15 mouse cellular contexts compared by ENCODE assay signal in the genomic region with DNA sequence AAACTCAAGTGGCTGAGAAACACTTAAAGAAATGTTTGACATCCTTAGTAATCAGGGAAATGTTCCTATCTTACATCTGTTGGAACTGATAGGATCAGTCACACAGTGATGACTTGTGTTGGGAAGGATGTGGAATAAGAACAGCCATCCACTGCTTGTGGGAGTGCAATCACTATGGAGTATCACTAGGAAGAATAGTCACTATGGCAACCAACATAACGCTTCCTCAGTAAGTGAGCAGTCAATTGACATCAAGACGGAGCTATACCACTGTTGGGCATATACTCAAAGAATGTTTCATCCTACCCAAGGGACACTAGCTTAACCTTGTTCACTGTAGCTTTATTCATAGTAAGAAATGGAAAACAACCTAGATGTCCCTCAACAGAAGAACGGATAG.
"Had no signal": no experiment of that assay in that cellular context is flagged by ENCODE, and none has a peak within 500 bp of the region (broad histone marks: within the 10 kb centered on the region; RNA-seq: fewer than 3 reads in every experiment).

No protein-coding gene starts in this region.

- DNase-seq: retina, postnatal 1 day; right cerebral cortex, adult 18-20 months; right cerebral cortex, postnatal 14 days; right cerebral cortex, postnatal 25 days; right cerebral cortex, postnatal 4 days; spleen, adult 18-20 months; thymus, adult 18-20 months; thymus, adult 2 months; thymus, postnatal 14 days; thymus, postnatal 25 days; thymus, postnatal 36 days; thymus, postnatal 4 days had no signal

- H3K9me3 ChIP-seq: neural tube, embryonic 15.5 days; stomach, embryonic 15.5 days had no signal

- H3K27me3 ChIP-seq: neural tube, embryonic 15.5 days; stomach, embryonic 15.5 days had no signal

- H3K4me3 ChIP-seq: neural tube, embryonic 15.5 days; stomach, embryonic 15.5 days had no signal

- H3K4me2 ChIP-seq: neural tube, embryonic 15.5 days; stomach, embryonic 15.5 days had no signal

- H3K4me1 ChIP-seq: neural tube, embryonic 15.5 days; stomach, embryonic 15.5 days had no signal

- H3K9ac ChIP-seq: neural tube, embryonic 15.5 days; stomach, embryonic 15.5 days had no signal

- H3K36me3 ChIP-seq: neural tube, embryonic 15.5 days; stomach, embryonic 15.5 days had no signal

- H3K27ac ChIP-seq: neural tube, embryonic 15.5 days; stomach, embryonic 15.5 days; stomach, postnatal 0 days had no signal
